27 mouse cellular contexts compared by ENCODE assay signal in the genomic region with DNA sequence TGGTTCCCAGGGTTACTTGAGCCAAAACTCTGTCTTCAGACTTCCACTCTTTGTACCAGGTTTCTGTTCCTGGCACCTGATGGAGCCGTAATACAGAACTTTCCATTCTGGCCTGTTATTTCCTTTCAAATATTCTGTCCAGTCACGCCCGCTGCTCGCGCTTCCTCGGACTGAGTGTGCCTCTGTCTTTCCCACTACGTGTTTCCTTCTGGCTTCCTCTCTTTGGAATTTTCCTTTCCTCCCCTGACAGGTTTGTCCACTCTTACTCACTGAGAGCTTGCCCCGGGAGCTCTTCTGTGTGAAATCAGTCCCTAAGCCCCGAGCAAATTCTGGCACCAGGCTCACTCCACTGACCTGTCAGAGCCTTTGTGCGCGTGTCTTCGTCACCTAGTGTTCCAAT. TPM values are rescaled to one million over a fixed set of nuclear protein-coding genes. Genes with fewer than 3 reads are reported as not detected.
DNase-seq lines count a peak whose midpoint lies in the region; ATAC-seq and TF ChIP-seq lines count a peak whose summit lies in the region.
"Had no signal": no experiment of that assay in that cellular context is flagged by ENCODE, and none has a peak within 500 bp of the region (broad histone marks: within the 10 kb centered on the region; RNA-seq: fewer than 3 reads in every experiment).

No protein-coding gene starts in this region.

- H3K9me3 ChIP-seq in lung, embryonic 14.5 days (ENCODE audit: low read depth, low read length) = no peaks in the 10 kb centered on the region
- H3K9me3 ChIP-seq in lung, embryonic 16.5 days (ENCODE audit: control insufficient read depth, low read length) = no peaks in the 10 kb centered on the region
- H3K9me3 ChIP-seq in stomach, embryonic 16.5 days (replicated peaks; ENCODE audit: control insufficient read depth, low read length) = no peaks in the 10 kb centered on the region
- H3K9me3 ChIP-seq: embryonic facial prominence, embryonic 10.5 days; forebrain, embryonic 12.5 days; liver, embryonic 13.5 days; midbrain, embryonic 10.5 days had no signal

- peaks cover 12% of the 10 kb centered on the region; the same call in 1 of the 2 replicates for H3K27me3 ChIP-seq in lung, embryonic 14.5 days (ENCODE audit: insufficient read depth, low read length)
- H3K27me3 ChIP-seq in lung, embryonic 16.5 days (ENCODE audit: control insufficient read depth, insufficient read depth, low read depth, low read length) = peaks cover 7% of the 10 kb centered on the region
- no peaks in the 10 kb centered on the region for H3K27me3 ChIP-seq in stomach, embryonic 16.5 days (ENCODE audit: control insufficient read depth, insufficient read depth, low read length)

- no peak overlapping the region for H3K9ac ChIP-seq in lung, embryonic 14.5 days
- H3K9ac ChIP-seq in lung, embryonic 16.5 days (ENCODE audit: low read length) = no peak overlapping the region
- H3K9ac ChIP-seq in stomach, embryonic 16.5 days (ENCODE audit: low read length) = no peak overlapping the region
- H3K9ac ChIP-seq: forebrain, embryonic 12.5 days; hindbrain, embryonic 14.5 days; liver, embryonic 13.5 days had no signal

- no peak overlapping the region for H3K4me3 ChIP-seq in lung, embryonic 14.5 days (ENCODE audit: low read depth, low read length)
- no peak overlapping the region for H3K4me3 ChIP-seq in lung, embryonic 16.5 days (ENCODE audit: low read length)
- no peak overlapping the region for H3K4me3 ChIP-seq in stomach, embryonic 16.5 days (replicated peaks; ENCODE audit: low read length)
- H3K4me3 ChIP-seq: embryonic facial prominence, embryonic 10.5 days; forebrain, embryonic 12.5 days; heart, adult 2 months; liver, embryonic 13.5 days; midbrain, embryonic 10.5 days had no signal

- no peak for TF ChIP-seq CTCF in lung, embryonic 14.5 days (IDR thresholded peaks at IDR 0.05; ENCODE audit: low read depth)

- WGBS in lung, embryonic 14.5 days = 73% methylated on average over 12 of the region's 12 CpGs
- 60% methylated on average over 12 of the region's 12 CpGs for WGBS in lung, embryonic 16.5 days
- WGBS in stomach, embryonic 16.5 days = 75% methylated on average over 12 of the region's 12 CpGs

- DNase-seq in heart, adult 11 months = peak; percentile 90
- DNase-seq in heart, postnatal 4 days = no peak
- peak; percentile 47 for DNase-seq in lung, embryonic 14.5 days
- no peak for DNase-seq in lung, postnatal 14 days
- DNase-seq in cerebellum, postnatal 4 days (ENCODE audit: low spot score in 2 of 2) = no peak
- DNase-seq: adrenal gland, postnatal 36 days; cerebellum, adult 9-11 months; gastrocnemius, postnatal 25 days; heart, adult 2 months; heart, postnatal 36 days; kidney, adult 18-20 months; kidney, postnatal 10 days; liver, embryonic 13.5 days; thymus, postnatal 14 days had no signal

- no peaks in the 10 kb centered on the region for H3K36me3 ChIP-seq in lung, embryonic 14.5 days (ENCODE audit: insufficient read depth)
- H3K36me3 ChIP-seq in lung, embryonic 16.5 days (ENCODE audit: control insufficient read depth, insufficient read depth, low read length) = no peaks in the 10 kb centered on the region
- no peaks in the 10 kb centered on the region for H3K36me3 ChIP-seq in stomach, embryonic 16.5 days (ENCODE audit: control insufficient read depth, insufficient read depth, low read length)
- H3K36me3 ChIP-seq: embryonic facial prominence, embryonic 10.5 days; forebrain, embryonic 12.5 days; liver, embryonic 13.5 days; midbrain, embryonic 10.5 days had no signal

- 0 out of 2 replicates have a peak overlapping the region, but pooled peaks have one; percentile 42 for H3K27ac ChIP-seq in lung, embryonic 14.5 days (ENCODE audit: low read depth)
- peak overlapping the region; percentile 19 for H3K27ac ChIP-seq in lung, embryonic 16.5 days (ENCODE audit: low read length)
- peak overlapping the region; percentile 52 for H3K27ac ChIP-seq in stomach, embryonic 16.5 days (ENCODE audit: low read length)
- H3K27ac ChIP-seq: embryonic facial prominence, embryonic 10.5 days; forebrain, embryonic 12.5 days; heart, adult 2 months; hindbrain, embryonic 14.5 days; liver, embryonic 13.5 days; midbrain, embryonic 10.5 days had no signal

- peaks cover 2% of the 10 kb centered on the region for H3K4me1 ChIP-seq in lung, embryonic 14.5 days (ENCODE audit: insufficient read depth)
- peaks cover 13% of the 10 kb centered on the region for H3K4me1 ChIP-seq in lung, embryonic 16.5 days (replicated peaks; ENCODE audit: control insufficient read depth, insufficient read depth, low read length)
- peaks cover 9% of the 10 kb centered on the region for H3K4me1 ChIP-seq in stomach, embryonic 16.5 days (ENCODE audit: control insufficient read depth, insufficient read depth, low read length)

- ATAC-seq in lung, embryonic 14.5 days (ENCODE audit: insufficient read depth) = no peak
- no peak for ATAC-seq in lung, embryonic 16.5 days (ENCODE audit: low read depth)
- no peak for ATAC-seq in stomach, embryonic 16.5 days (ENCODE audit: insufficient read depth, low FRiP score)
- ATAC-seq: inflammation-experienced regulatory T-cells, adult 6 months had no signal

- no peak overlapping the region for H3K4me2 ChIP-seq in lung, embryonic 14.5 days
- no peak overlapping the region for H3K4me2 ChIP-seq in lung, embryonic 16.5 days (ENCODE audit: low read depth, low read length)
- no peak overlapping the region for H3K4me2 ChIP-seq in stomach, embryonic 16.5 days (ENCODE audit: low read depth, low read length)
- H3K4me2 ChIP-seq: forebrain, embryonic 12.5 days; hindbrain, embryonic 14.5 days; liver, embryonic 13.5 days had no signal

RNA-seq across cellular contexts. Expression of gene Rnf19b, which starts 3.3 kb away (rescaled TPM):
- 10 to 100 TPM; 27.0 to 27.9 TPM for total RNA-seq in heart, postnatal 4 days (2021)
- 7.9 and 8.5 TPM in 2 replicates for polyA plus RNA-seq in lung, embryonic 14.5 days (2014; fragmentation: Nextera tagmentation; extraction: Ambion mirVana)
- 7.1 TPM in 2 replicates for polyA plus RNA-seq in lung, embryonic 16.5 days (2015; fragmentation: Nextera tagmentation; extraction: Ambion mirVana)
- 7.1 and 7.2 TPM in 2 replicates for polyA plus RNA-seq in stomach, embryonic 16.5 days (2015; fragmentation: Nextera tagmentation; extraction: Ambion mirVana)

RNA-seq across cellular contexts. Expression of gene Tmem54, which starts 50.6 kb away (rescaled TPM):
- total RNA-seq in heart, postnatal 4 days (2021) = not detected
- polyA plus RNA-seq in lung, embryonic 14.5 days (2014; fragmentation: Nextera tagmentation; extraction: Ambion mirVana) = 11.9 and 13.1 TPM in 2 replicates
- polyA plus RNA-seq in lung, embryonic 16.5 days (2015; fragmentation: Nextera tagmentation; extraction: Ambion mirVana) = 16.3 and 17.7 TPM in 2 replicates
- 44.2 and 53.2 TPM in 2 replicates for polyA plus RNA-seq in stomach, embryonic 16.5 days (2015; fragmentation: Nextera tagmentation; extraction: Ambion mirVana)
- total RNA-seq: adrenal gland, postnatal 36 days; gastrocnemius, postnatal 25 days; heart, adult 2 months; heart, postnatal 36 days; left cerebral cortex, adult 18-20 months; left cerebral cortex, postnatal 36 days had no signal
- polyA plus RNA-seq: cortical plate, adult 2 months; heart, embryonic 14.5 days; hindbrain, embryonic 14.5 days; inflammation-experienced regulatory T-cells, adult 6 months; midbrain, postnatal 0 days; neural tube, embryonic 14.5 days had no signal

Comparison
In these comparisons a context has a peak if more than half of its experiments do, and no peak if none do; other contexts are left out.
1. DNase-seq: peak in heart, adult 11 months (single experiment) and lung, embryonic 14.5 days (single experiment); none in heart, postnatal 4 days (single experiment), lung, postnatal 14 days (single experiment) and cerebellum, postnatal 4 days (0 of 2).
2. Peak in every context shown above with its lines, with median percentiles within 50 percentile points of each other: H3K27ac ChIP-seq.